Mouse (Mus musculus) left cerebral cortex, adult 9 months (tissue): ENCODE results near the gene Alkbh4.
A peak's percentile ranks its signal among the peaks of the same experiment; 100 is the strongest.
"Not testable (repeated sequence)": the region's sequence is repeated elsewhere in the genome, so short reads cannot be mapped to it uniquely, and the experiment has no call there.

Source experiments
- DNase-seq, 2 experiments: peaks; one replicate each; pipeline ENCODE4 v3.0.0; 2022; ENCODE audit warnings: low spot score in 2 of 2

The Alkbh4 gene

DNA sequence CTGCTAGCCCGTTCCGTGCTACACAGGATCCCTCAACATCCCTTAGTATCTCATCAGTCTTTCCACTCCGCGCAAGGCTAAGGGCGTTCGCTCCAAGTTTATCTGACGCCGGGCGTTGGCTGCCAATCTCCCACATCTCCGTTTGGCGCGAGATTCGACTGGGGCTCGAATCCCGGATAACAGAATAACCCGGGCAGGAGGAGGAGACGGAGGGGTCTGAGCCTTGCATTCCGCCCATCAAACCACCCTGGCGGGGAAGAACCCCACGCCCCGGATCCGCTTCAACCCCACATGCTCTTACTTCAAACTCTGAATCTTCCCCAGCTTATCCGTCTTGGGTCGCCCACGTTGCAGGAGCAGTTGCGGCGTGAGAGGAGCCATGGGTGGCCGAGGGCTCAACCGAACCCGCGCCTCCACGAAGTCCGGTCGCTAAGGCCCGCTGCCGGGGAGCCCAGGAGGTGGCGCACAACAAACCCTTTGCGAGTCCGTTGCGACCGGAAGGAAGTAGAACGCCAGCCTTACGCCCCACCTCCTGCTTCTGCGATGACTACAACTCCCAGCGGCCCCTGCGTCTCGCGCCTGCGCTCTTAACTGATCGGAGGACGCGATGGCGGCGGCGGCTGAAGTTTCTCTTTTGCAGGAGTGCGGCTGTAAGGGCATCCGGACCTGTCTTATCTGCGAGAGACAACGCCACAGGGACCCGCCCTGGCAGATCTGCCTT is at the start of gene Alkbh4, which contains the start of gene Lrwd1:
Gene Alkbh4 (plus strand): TSS at position 576 of the 721 bp plus-strand sequence.
Gene Lrwd1 (minus strand): TSS at position 504 of the 721 bp plus-strand sequence.
- DNase-seq, result peak; percentile 87 to 96

DNA sequence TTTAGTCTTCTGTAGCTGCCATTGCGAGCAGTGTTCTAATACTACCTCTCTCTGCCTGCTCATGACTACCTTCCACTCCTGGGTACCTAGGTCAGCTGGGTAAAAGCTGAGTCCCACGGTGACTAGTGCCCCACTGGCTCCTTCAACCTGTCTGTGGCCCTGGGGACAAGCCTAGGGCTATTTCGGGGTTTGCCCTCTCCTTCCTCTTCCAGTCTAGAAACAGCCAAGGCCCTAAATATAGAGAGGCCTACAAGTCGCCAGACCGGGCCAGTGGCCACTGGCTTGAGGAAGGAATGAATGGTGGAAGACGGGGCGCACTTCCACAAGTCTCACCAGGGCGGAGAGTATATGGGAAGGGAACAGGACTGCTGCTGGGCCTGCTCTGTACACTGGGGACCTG is 49.7 kb upstream of the Alkbh4 start:
- no peak for DNase-seq

DNA sequence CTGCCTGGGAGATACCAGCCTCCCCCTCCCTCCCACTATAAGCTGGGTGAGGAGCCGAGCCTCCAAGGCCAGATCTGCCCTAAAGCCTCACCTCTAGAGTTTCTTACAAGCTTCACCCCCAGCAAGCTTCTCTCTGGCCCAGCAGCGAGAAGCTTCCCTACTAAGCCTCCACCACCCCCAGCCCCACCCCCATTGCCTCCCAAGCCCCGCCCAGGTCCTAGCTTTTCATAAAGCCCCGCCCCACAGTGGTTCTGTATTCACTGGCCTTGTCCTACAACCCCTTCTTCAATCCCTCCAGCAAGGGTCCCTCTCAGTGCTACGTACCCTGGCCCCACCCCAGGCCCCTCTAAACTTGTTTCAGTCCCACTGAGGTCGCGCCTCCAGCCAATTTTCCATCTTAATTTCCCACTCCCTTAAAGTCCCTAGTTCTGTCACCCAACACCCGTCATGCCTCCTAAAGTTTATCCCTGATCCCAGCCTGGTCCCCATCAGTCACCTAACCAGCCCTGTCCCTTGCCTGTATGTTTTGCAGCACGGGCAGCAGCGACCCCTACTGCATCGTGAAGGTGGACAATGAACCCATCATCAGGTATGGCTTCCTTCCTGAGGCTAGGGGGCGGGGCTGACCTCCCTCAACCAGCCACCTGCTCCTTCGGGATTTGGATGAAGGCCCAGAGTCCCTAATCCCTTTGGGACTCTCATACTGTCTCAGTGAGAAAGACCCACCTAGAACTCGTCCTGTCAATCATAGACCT is 46.9 kb upstream of the Alkbh4 start:
- no peak for DNase-seq

DNA sequence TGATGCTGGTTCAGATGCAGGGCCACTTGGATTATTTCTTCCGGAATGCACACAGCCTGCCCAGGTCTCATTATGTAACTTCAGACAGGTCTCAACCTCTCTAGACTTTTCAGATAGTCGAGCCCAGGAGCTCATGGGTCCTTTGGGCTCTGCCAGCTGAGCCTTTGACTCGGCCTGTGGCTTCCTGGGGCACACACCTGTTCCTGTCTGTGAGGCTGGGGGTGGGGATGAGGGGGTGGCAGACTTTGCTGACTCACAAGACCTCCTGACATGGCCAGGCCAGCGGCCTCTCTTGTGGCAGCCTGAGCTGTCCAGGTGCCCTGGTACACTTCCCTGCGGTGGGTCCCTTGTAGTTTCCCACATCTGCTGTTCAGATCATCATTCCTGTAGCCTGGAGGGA is 44.0 kb upstream of the Alkbh4 start:
- no peak for DNase-seq

DNA sequence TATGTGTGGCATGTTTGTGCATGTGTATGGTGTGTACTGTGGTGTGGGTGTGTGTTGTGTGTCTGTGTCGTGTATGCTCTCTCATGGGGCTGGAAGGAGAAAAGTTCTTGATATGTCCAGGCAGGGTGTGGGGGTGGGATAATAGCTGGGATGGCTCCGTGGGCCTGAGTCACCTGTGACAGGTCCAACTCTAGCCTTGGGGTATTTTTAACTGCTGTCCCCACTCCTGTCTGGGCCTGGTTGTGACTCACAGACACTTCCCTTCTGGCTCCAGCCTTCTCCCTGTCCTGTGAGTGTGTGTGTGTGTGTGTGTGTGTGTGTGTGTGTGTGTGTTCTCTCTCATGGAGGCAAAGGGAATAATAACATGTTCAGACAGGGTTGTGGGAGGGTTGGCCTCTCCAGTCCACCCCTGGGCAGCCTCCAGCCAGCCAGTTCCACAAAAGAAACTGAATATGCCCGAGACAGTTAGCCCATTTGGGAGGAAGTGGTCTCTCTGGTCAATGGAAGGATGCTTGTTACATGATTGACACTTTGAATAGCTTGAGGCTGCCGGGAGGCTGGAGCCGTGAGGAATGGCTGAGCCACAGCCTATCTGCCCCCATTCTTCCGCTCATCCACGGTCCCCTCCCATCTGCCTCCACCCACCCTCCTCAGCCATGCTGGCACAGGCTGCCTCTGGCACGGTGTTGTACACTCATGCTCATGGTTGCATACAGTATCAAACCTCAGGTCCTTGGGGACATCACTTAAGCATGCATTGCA is 41.5 kb upstream of the Alkbh4 start:
- no peak for DNase-seq

DNA sequence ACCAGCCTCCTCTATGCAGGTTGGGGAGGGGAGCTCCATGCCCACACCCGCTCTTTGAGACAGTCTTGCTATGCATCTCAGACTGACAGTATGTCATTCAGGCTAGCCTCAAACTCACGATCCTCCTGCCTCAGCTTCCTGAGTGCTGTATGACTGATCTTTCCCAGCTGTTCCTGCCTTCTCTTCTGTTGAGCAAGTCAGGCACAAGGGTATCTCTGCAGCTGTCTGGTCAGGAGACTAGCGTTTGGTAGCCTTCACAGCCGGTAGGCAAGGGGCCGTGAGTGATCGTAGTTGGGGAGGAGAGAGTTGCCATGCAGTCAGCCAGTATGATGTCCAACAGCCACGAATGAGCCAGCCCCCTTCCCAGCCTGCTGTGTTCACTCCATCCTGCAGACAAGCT is 40.9 kb upstream of the Alkbh4 start:
- DNase-seq, result no peak

DNA sequence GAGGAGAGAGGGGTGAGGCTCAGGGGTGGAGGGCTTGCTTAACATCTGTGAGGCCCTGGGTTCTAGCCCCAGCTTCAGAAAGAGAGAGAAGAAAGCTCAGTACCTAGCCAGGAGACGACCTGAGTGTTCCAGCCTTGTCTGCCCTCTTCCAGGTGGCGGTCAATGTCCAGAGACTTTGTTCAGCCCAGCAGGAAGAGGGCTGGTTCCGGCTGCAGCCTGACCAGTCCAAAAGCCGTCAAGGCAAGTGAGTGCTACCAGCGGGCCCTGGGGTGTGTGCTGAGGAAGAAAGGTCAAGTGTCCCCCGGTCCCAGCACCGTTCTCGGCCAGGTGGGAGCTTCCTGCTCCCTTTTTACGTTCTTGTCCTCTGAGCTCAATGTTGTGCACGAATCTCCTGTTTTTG is 37.4 kb upstream of the Alkbh4 start:
- no peak for DNase-seq

DNA sequence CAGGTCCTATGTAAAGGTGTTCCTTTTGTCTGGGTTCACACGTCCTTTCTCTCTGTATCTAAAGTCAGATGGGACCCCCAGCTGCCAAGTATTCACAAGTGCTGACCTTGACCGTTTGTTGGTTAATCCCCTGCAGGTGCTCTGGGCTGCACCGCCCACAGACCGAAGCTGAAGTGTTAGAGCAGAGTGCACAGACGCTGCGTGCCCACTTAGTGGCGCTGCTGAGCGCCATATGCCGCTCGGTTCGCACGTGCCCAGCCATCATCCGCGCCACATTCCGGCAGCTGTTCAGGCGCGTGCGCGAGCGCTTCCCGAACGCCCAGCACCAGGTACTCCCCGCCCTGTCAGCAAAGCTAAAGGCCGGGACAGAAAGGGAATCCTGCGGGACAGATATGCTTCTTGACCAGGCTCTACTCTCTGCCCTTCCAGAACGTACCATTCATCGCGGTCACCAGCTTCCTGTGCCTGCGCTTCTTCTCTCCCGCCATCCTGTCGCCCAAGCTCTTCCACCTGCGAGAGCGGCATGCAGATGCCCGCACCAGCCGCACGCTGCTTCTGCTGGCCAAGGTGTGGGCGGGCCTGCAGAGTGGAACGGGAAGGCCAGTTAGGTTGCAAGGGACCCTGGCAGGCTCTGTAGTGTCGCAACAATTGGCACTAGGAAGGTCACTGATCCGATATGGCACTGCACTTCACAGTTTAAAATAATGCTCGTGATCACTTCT is 33.7 kb upstream of the Alkbh4 start:
- DNase-seq, result peak; percentile 36 to 63

DNA sequence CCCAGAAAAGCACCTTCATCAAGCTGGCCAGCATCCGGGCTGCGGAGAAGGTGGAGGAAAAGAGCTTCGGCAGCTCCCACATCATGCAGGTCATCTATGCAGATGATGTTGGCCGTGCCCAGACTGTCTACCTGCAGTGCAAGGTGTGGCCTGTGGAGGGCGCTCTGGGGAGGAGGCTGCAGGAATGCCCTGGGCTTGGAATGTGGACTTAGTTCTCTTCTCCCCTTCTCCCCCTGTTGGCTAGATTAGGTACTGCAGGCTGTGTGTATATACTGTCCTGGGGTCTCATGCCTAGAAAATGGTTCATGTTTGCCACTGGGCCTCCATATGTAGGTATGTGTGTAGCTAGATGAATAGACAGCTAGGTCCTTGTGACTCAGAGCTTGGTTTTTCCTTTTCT is 31.4 kb upstream of the Alkbh4 start:
- no peak for DNase-seq

DNA sequence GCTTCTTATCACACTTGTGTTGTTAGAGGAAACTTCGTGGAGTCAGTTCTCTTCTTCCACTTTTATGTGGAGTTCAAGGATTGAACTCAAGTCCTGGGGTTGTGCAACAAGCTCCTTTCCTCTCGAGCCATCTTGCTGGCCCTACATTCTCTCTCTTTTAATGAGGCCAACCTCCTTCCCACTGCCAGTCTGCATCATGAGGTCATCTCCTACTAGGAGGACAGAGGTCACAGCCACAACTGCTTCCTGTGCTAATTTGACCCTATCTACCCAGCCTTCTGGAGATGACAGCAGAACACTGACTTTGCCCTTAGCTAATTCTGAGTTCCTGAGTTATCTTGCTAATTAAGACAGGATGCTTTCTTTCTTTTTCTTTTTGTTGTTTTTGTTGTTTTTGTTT is 27.5 kb upstream of the Alkbh4 start:
- DNase-seq, result no peak

DNA sequence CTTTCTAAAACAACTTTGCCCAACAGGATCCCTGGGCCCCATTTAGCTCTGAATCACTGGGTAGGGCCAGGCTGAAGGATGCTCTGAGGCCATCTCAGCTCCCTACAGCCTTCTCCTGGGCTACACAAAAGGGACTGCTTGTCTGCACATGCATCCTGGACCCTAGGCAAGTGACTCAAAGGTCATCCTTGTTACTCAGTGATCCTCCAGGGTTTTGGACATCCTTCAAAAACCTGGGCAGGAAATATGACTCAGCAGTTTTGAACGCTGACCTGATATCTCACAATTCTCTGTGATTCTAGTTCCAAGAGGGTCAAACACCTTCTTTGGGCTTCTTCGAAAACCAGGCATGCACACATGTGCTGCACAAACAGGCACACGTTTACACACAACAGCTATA is 26.9 kb upstream of the Alkbh4 start:
- DNase-seq, result no peak

DNA sequence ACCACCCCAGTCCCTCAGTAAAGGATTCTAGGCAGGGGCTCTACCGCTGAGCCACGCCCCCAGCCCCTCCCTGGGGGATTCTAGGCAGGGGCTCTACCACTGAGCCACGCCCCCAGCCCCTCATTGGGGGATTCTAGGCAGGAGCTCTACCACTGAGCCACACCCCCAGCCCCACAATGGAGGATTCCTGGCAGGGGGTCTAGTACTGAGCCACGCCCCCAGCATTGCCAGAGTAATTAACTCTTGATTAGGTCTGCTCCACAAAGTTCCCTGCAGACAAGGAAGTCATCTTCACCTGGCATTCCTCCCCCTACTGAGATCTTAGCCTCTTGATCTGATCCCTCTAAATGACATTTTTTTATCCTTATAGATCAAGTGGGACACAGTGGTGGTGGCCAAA is 22.4 kb upstream of the Alkbh4 start:
- DNase-seq, result not testable (repeated sequence)

DNA sequence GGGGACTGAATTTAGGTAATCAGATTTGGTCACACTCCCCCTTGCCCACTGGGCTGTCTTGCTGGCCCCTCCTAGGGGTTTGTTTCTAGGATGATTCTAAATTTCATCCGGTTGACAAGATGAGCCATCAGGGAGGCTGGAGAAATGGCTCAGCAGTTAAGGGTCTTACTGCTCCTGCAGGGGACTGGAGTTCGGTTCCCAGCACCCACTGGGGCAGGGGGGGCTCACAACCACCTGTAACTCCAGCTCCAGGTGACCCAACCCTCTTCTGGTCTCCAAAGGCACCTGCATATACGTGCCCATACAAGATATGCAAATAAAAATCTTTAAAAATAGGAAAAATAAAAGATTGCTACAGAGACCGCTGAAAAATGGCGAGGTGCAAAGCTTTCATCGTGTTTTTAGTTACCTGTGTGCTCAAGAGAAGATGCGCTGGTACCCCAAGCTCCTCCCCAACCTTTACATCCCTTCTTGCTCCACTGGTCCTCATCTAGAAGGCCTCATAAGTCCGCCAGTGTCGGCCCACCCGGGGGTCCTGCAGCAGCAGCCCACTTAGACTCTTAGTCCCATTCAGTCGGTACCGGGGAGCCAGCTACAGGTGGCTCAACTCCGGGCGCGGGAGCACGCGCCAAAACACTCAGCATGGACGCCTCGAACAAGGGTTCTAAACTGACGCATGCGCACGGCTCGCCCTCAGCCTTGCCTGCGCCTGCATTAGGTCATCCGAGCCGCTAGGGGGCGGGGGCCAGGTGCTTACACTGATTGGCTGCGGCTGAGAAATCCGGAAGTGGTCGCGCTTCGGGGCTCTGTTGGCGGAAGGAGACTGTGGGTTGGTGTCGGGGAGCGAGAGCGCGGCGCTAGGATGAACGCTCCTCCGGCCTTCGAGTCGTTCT is 19.8 kb upstream of the Alkbh4 start, which contains the start of gene Polr2j:
Gene Polr2j (plus strand): TSS at position 741 of the 893 bp plus-strand sequence.
- peak; percentile 90 to 98 for DNase-seq

DNA sequence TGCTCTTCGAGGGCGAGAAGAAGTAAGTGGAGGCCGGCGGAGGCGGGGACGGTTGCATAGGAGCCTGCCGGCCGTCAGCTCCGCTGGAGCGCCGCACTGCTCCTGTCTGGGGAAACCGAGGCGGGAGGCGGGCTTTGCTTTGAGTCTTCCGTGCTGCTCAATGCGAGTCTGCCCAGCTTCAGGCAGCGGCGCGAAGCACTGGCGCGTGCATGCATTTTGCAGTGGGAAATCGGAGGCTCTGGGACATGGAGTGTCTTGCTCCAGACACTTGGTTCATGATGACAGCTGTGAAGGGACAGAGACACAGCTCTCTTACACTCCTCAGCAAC is 19.2 kb upstream of the Alkbh4 start:
- DNase-seq, result no peak

DNA sequence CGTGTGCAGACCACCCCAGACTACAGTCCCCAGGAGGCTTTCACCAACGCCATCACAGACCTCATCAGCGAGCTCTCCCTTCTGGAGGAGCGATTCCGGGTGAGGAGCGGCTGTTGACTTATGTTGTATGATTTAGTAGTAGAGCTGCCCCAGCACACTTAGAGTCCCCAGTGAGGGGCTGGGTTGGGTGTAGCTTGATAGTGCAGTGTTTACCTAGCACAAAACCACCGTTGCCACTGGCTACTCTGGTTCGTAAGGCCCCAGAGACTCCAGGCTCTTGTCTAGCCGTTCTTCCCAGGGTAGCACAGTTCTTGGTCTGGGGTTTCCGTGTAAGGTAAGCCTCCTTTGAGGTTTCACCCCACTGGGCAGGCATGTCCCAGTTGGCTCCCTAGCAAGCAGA is 13.8 kb upstream of the Alkbh4 start:
- DNase-seq, result no peak

DNA sequence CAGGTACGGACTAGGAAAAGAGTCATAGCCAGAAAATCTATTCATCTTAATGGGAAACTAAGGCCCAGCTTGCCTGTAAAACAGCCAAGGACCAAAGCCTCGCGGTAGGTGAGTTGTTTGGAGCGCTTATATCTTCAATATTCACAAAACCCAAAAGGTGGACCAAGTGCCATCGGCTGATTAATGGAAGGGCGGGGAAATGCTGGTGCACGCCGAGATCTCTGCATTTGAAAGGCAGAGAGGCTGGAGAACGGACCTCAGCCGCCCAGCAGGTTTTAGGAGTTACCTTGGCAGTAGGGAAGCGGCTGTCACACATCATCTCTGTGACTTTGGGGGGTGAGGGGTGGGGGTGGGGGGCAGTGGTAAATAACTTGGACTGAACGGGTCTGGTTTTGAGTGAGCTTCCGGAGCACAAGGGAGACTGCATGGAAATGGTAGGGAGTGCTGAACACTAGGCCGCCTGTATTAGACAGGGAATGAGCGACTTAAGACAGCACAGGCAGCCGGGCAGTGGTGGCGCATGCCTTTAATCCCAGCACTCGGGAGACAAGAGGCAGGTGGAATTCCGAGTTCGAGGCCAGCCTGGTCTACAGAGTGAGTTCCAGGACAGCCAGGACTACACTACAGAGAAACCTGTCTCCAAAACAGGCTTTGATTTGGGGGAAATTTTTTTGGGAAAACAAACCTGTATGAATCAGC is 495 bp downstream of the Alkbh4 start:
- DNase-seq, result no peak

DNA sequence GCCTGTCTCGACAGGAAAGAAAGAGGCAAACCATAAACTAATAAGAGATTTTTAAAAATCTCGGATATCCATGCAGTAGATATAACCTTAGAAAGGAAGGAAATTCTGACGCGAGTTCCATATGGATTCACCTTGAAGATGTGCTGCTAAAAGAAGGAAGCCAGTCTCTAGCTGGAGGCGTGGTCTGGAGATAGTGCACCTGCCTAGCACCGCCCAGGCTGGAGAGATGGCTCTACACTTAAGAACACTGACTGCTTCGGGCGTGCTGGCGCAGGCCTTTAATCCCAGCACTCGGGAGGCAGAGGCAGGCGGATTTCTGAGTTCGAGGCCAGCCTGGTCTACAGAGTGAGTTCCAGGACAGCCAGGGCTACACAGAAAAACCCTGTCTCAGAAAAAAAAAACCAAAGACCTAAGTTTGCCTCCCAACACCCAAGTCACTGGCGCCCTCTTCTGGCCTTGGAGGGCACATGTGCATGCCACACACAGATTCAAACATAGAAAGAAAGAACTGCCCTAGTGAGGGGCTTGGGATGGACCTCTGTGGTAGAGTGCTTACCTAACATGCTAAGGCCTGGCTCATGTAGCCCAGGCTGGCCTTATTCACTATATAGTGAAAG is 1.8 kb downstream of the Alkbh4 start:
- peak in 1 of 2 experiments; percentile 27 for DNase-seq

DNA sequence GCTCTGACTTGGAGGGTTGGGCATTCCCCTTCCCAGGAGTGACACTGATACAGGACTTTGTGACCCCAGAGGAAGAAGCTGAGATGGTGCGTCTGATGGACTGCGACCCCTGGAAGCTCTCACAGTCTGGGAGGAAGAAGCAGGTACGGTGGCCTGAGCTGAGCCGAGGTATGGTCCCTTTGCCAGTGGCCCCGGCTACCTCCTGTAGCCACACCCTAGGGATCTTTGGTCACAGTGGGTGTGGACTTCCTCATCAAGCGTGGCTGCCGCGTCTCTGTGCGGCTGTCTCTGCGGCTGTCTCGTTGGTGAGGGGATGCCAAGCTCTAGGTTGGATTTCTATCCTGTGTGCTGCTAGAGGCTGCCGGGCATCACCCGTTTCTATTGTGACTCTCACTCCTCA is 3.4 kb downstream of the Alkbh4 start:
- no peak for DNase-seq

DNA sequence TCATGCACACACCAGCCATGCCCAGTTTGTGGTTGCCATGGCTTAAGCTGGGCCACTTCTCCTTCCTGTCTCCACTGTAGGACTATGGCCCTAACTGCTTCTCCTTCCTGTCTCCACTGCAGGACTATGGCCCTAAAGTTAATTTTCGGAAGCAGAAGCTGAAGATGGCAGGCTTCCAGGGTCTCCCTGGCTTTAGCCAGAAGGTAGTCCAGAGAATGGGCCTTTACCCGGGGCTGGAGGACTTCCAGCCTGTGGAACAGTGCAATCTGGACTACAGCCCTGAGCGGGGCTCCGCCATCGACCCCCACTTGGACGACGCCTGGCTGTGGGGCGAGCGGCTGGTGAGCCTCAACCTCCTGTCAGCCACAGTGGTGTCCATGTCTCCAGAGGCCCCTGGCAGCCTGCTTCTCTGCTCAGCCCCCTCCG is 4.1 kb downstream of the Alkbh4 start:
- no peak for DNase-seq

DNA sequence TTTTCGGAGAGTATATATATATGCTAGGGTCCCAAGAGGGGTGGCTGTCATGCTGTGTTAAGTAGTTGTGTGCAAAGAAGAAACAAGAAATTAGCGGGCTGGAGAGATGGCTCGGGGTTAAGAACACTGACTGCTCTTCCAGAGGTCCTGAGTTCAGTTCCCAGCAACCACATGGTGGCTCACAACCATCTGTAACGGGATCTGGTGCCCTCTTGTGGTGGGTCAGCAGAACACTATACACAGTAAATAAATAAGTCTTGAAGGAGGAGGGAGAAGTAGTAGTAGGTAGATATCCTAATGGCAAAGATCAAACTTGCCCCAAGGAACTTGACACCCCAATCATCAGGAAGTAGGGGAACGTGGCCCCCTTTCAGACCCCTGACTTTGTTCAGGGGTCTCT is 6.8 kb downstream of the Alkbh4 start:
- no peak for DNase-seq
